Comparison of ENCODE assay signal across 12 mouse cellular contexts in genomic region chr14:27402332-27403250, GRCm38 (mm10). TPM values are rescaled to one million over a fixed set of nuclear protein-coding genes. Genes with fewer than 3 reads are reported as not detected.
DNase-seq lines count a peak whose midpoint lies in the region; ATAC-seq lines count a peak whose summit lies in the region.
"Had no signal": no experiment of that assay in that cellular context is flagged by ENCODE, and none has a peak within 500 bp of the region (broad histone marks: within the 10 kb centered on the region; RNA-seq: fewer than 3 reads in every experiment).

No protein-coding gene starts in this region.

- no peak for ATAC-seq in forebrain, embryonic 14.5 days
- no peak for ATAC-seq in forebrain, embryonic 16.5 days
- ATAC-seq in midbrain, embryonic 15.5 days (replicated peaks) = no peak

- WGBS in forebrain, embryonic 14.5 days = 80% methylated on average over 10 of the region's 10 CpGs
- WGBS in forebrain, embryonic 16.5 days = 78% methylated on average over 10 of the region's 10 CpGs
- 89% methylated on average over 10 of the region's 10 CpGs for WGBS in midbrain, embryonic 15.5 days

- no peaks in the 10 kb centered on the region for H3K4me1 ChIP-seq in forebrain, embryonic 14.5 days (ENCODE audit: control insufficient read depth, insufficient read depth, low read length)
- H3K4me1 ChIP-seq in forebrain, embryonic 16.5 days (replicated peaks; ENCODE audit: control insufficient read depth, insufficient read depth, low read length) = no peaks in the 10 kb centered on the region
- no peaks in the 10 kb centered on the region for H3K4me1 ChIP-seq in midbrain, embryonic 15.5 days
- H3K4me1 ChIP-seq: hindbrain, embryonic 10.5 days had no signal

- H3K36me3 ChIP-seq in forebrain, embryonic 14.5 days (ENCODE audit: control insufficient read depth, insufficient read depth, low read length) = no peaks in the 10 kb centered on the region
- H3K36me3 ChIP-seq in forebrain, embryonic 16.5 days (ENCODE audit: control insufficient read depth, insufficient read depth) = no peaks in the 10 kb centered on the region
- no peaks in the 10 kb centered on the region for H3K36me3 ChIP-seq in midbrain, embryonic 15.5 days (replicated peaks)
- H3K36me3 ChIP-seq: hindbrain, embryonic 10.5 days had no signal

- H3K9me3 ChIP-seq in forebrain, embryonic 14.5 days (replicated peaks; ENCODE audit: control insufficient read depth, low read length) = no peaks in the 10 kb centered on the region
- H3K9me3 ChIP-seq in forebrain, embryonic 16.5 days (ENCODE audit: control insufficient read depth, low read length) = no peaks in the 10 kb centered on the region
- no peaks in the 10 kb centered on the region for H3K9me3 ChIP-seq in midbrain, embryonic 15.5 days
- H3K9me3 ChIP-seq: hindbrain, embryonic 10.5 days had no signal

- peak; percentile 3 for DNase-seq in forebrain, embryonic 14.5 days (ENCODE audit: low spot score)
- DNase-seq in spleen, postnatal 36 days (ENCODE audit: low spot score in 2 of 2) = peak; percentile 55 to 57
- no peak for DNase-seq in spleen, adult 12 weeks (ENCODE audit: low spot score)
- DNase-seq in lung, postnatal 25 days (ENCODE audit: low spot score) = peak; percentile 72
- peak; percentile 55 for DNase-seq in thymus, postnatal 4 days
- DNase-seq in frontal cortex, postnatal 14 days (ENCODE audit: low spot score in 2 of 2) = no peak
- DNase-seq: cerebellum, postnatal 14 days; layer of hippocampus, adult 9-11 months had no signal

- no peaks in the 10 kb centered on the region for H3K27me3 ChIP-seq in forebrain, embryonic 14.5 days (replicated peaks; ENCODE audit: control insufficient read depth, insufficient read depth, low read length)
- no peaks in the 10 kb centered on the region for H3K27me3 ChIP-seq in forebrain, embryonic 16.5 days (replicated peaks; ENCODE audit: control insufficient read depth, insufficient read depth, low read length)
- no peaks in the 10 kb centered on the region for H3K27me3 ChIP-seq in midbrain, embryonic 15.5 days (replicated peaks)

- H3K27ac ChIP-seq in forebrain, embryonic 14.5 days (ENCODE audit: low read depth, low read length) = no peak overlapping the region
- H3K27ac ChIP-seq in forebrain, embryonic 16.5 days (ENCODE audit: low read length) = no peak overlapping the region
- H3K27ac ChIP-seq in midbrain, embryonic 15.5 days = no peak overlapping the region
- H3K27ac ChIP-seq: hindbrain, embryonic 10.5 days; macrophage had no signal

- no peak overlapping the region for H3K4me3 ChIP-seq in forebrain, embryonic 14.5 days (ENCODE audit: low read depth, low read length)
- H3K4me3 ChIP-seq in forebrain, embryonic 16.5 days (replicated peaks; ENCODE audit: low read length) = no peak overlapping the region
- no peak overlapping the region for H3K4me3 ChIP-seq in midbrain, embryonic 15.5 days
- H3K4me3 ChIP-seq: hindbrain, embryonic 10.5 days had no signal

- no peak overlapping the region for H3K4me2 ChIP-seq in forebrain, embryonic 14.5 days (ENCODE audit: low read length)
- H3K4me2 ChIP-seq in forebrain, embryonic 16.5 days (ENCODE audit: low read length) = no peak overlapping the region
- H3K4me2 ChIP-seq in midbrain, embryonic 15.5 days = no peak overlapping the region

- H3K9ac ChIP-seq in forebrain, embryonic 14.5 days (ENCODE audit: low read length) = no peak overlapping the region
- no peak overlapping the region for H3K9ac ChIP-seq in forebrain, embryonic 16.5 days (replicated peaks; ENCODE audit: low read depth, low read length)
- no peak overlapping the region for H3K9ac ChIP-seq in midbrain, embryonic 15.5 days

RNA-seq across cellular contexts. Expression of gene Fam208a, which starts 26.0 kb away (rescaled TPM):
- polyA plus RNA-seq in forebrain, embryonic 14.5 days (2014; fragmentation: Nextera tagmentation; extraction: Ambion mirVana) = 8.7 and 13.3 TPM in 2 replicates
- polyA plus RNA-seq in forebrain, embryonic 16.5 days (2015; fragmentation: Nextera tagmentation; extraction: Ambion mirVana) = 13.7 and 17.4 TPM in 2 replicates
- 16.7 and 18.6 TPM in 2 replicates for polyA plus RNA-seq in midbrain, embryonic 15.5 days (2015; fragmentation: Nextera tagmentation; extraction: Ambion mirVana)

Comparison
In these comparisons a context has a peak if more than half of its experiments do, and no peak if none do; other contexts are left out.
1. DNase-seq: peak in forebrain, embryonic 14.5 days (single experiment), spleen, postnatal 36 days (2 of 2), lung, postnatal 25 days (single experiment) and thymus, postnatal 4 days (single experiment); none in spleen, adult 12 weeks (single experiment) and frontal cortex, postnatal 14 days (0 of 2).